Mouse (Mus musculus) testis, postnatal 10 days (tissue): Measurements from ENCODE around the gene Xxylt1.

Experiments
- DNase-seq: peaks from one replicate; pipeline ENCODE4 v3.0.0; 2021; ENCODE audit warnings: low spot score

Gene Xxylt1

GRCm38 (mm10) chr16:31061246-31061880, 19.9 kb downstream of the Xxylt1 start:
- no peak for DNase-seq

- DNase-seq, result no peak
Measured at GRCm38 (mm10) chr16:31060714-31061113, 20.5 kb downstream of the Xxylt1 start.

GRCm38 (mm10) chr16:31060226-31060625, 21.0 kb downstream of the Xxylt1 start:
- DNase-seq, result no peak

GRCm38 (mm10) chr16:31059730-31060129, 21.5 kb downstream of the Xxylt1 start:
- DNase-seq, result no peak

- DNase-seq, result no peak
Measured at GRCm38 (mm10) chr16:31052812-31053211, 28.4 kb downstream of the Xxylt1 start.

GRCm38 (mm10) chr16:31052177-31052726, 29.0 kb downstream of the Xxylt1 start:
- no peak for DNase-seq

- DNase-seq, result no peak
Measured at GRCm38 (mm10) chr16:31050701-31051100, 30.5 kb downstream of the Xxylt1 start.

- DNase-seq, result no peak
Measured at GRCm38 (mm10) chr16:31048194-31048593, 33.0 kb downstream of the Xxylt1 start.

- DNase-seq, result no peak
Measured at GRCm38 (mm10) chr16:31047186-31047898, 33.9 kb downstream of the Xxylt1 start.

GRCm38 (mm10) chr16:31046217-31046659, 35.0 kb downstream of the Xxylt1 start:
- DNase-seq, result no peak

GRCm38 (mm10) chr16:31045211-31045610, 36.0 kb downstream of the Xxylt1 start:
- DNase-seq, result no peak

GRCm38 (mm10) chr16:31043136-31043535, 38.1 kb downstream of the Xxylt1 start:
- DNase-seq, result no peak

- no peak for DNase-seq
Measured at GRCm38 (mm10) chr16:31041566-31041965, 39.7 kb downstream of the Xxylt1 start.

- DNase-seq, result no peak
Measured at GRCm38 (mm10) chr16:31039803-31040459, 41.3 kb downstream of the Xxylt1 start.

- DNase-seq, result no peak
Measured at GRCm38 (mm10) chr16:31037431-31037830, 43.8 kb downstream of the Xxylt1 start.

GRCm38 (mm10) chr16:31035651-31036245, 45.5 kb downstream of the Xxylt1 start:
- DNase-seq, result no peak

GRCm38 (mm10) chr16:31035235-31035634, 46.0 kb downstream of the Xxylt1 start:
- no peak for DNase-seq

- DNase-seq, result no peak
Measured at GRCm38 (mm10) chr16:31034051-31034450, 47.2 kb downstream of the Xxylt1 start.

GRCm38 (mm10) chr16:31029739-31030485, 51.3 kb downstream of the Xxylt1 start:
- DNase-seq, result no peak

- DNase-seq, result no peak
Measured at GRCm38 (mm10) chr16:31027675-31028074, 53.6 kb downstream of the Xxylt1 start.

GRCm38 (mm10) chr16:31025516-31025915, 55.7 kb downstream of the Xxylt1 start:
- DNase-seq, result no peak

- DNase-seq, result no peak
Measured at GRCm38 (mm10) chr16:31024997-31025396, 56.2 kb downstream of the Xxylt1 start.
